Mouse (Mus musculus): Measurements from ENCODE around the gene Flrt2.

Flrt2 gene

GRCm38 (mm10) chr12:95737571-95737970, 45.5 kb downstream of the Flrt2 start:
- no peak for DNase-seq (ENCODE audit: low read depth, low spot score)

DNA sequence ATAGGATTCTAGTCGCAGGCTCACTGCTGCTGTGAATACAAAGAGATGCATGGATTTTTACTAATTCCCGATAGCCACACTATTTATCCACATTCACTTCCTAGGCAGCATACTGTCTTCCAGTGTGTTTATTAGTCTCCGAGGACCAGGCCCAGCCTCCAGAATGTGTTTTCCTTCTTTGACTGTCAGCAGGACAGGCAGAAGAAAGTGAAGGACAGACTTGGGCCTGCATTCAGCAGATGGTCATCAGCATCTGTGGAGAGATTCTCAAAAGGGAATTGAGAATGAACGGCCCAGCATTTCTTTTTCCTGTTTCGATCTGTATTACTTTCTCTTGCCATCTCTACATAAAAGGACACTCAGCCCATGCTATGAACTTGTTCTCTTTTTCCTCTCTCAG, 46.0 kb downstream of the Flrt2 start:
- DNase-seq (ENCODE audit: low read depth, low spot score), result peak; percentile 85

- DNase-seq (ENCODE audit: low read depth, low spot score), result peak; percentile 82
These were observed 46.6 kb downstream of the Flrt2 start for GRCm38 (mm10) chr12:95738491-95739135.

DNA sequence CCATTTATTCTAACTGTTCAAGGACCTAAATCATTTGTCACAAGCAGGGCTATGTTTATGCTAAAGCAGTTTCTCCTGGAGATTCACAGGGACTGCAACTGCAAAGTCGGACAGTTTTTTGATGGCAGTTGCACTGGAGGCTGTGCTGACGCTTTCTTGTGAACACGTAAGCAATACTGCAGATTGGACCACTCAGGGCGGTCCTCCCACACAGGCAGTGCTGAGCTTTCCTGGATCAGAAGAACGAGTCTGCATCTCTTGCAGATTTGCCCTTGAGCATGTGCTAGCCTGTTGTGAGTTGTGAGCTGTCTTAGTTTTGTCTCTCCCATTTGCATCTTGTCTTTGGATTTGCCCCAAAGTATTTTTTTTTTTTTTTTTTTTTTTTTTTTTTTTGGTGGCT, 47.7 kb downstream of the Flrt2 start:
- DNase-seq (ENCODE audit: low read depth, low spot score), result peak; percentile 9

- DNase-seq (ENCODE audit: low read depth, low spot score), result no peak
These were observed 49.3 kb downstream of the Flrt2 start for GRCm38 (mm10) chr12:95741296-95741695.

GRCm38 (mm10) chr12:95744307-95744706, 52.3 kb downstream of the Flrt2 start:
- peak; percentile 11 for DNase-seq (ENCODE audit: low read depth, low spot score)

- peak; percentile 77 for DNase-seq (ENCODE audit: low read depth, low spot score)
These were observed 55.0 kb downstream of the Flrt2 start for GRCm38 (mm10) chr12:95746856-95747579.

- DNase-seq (ENCODE audit: low read depth, low spot score), result peak; percentile 15
These were observed 56.7 kb downstream of the Flrt2 start for GRCm38 (mm10) chr12:95748760-95749159.

- no peak for DNase-seq (ENCODE audit: low read depth, low spot score)
These were observed 57.2 kb downstream of the Flrt2 start for GRCm38 (mm10) chr12:95749248-95749647.

DNA sequence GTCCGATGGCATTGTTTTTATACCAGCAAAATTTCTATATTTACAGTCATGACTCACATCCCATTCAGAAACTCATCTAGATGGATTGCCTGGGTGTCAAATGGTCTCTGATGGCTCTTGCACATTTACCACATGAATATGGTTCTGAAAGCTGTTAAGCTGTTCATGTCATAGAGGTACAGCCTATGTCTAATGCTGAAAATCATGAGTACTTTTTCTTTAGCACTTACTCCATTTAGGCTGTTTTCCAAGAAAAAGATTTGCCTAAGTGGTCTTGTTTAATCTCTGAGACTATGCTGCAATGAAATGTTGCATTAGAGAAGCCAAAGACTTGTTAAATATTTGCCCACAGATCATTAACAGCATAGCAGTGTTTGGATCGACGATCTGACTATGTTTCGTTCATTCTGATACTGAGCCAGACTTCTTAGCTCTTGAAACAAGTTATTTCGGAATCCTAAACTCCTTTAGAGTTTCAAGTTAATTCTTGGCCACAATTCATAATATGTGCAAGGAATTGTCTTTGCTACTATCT, 67.3 kb downstream of the Flrt2 start:
- no peak for DNase-seq (ENCODE audit: low read depth, low spot score)

DNA sequence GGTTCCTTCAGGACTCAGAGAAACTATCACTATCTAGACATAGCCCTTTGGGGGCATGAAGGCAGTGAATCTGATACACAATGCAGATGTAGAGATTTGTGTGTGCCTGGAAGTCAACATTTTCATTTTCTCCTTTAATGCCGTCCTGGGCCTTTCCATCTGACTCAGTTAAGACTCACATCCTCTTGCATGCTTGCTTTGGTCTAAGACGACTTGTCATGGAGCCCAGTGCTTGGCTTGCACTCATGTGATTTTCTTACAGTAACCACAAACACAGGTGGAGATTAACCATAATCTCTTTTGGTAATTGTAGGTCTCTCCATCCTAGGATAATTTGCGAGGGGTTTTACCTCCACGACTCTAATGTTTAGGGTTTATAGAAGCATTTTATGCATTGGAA, 73.2 kb downstream of the Flrt2 start:
- no peak for DNase-seq (ENCODE audit: low read depth, low spot score)

DNA sequence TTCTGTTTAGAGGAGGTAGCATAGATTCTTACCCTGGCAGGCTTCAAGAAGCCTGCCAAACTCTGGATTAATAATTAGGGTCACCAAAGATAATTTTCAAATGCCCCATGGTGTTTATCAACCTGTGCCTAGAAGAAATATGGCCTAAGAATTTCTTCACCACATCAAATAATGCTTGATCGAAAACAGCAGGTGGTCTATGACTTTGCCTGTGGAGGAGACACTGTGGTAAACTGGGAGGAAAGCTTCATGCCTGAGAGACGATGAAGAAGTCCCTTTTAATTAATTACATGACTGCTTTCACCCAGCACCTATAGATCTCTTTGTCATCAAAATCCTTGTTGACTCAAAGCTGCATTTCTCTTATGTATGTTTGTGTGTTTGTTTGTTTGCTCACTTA, 77.0 kb downstream of the Flrt2 start:
- DNase-seq (ENCODE audit: low read depth, low spot score), result no peak

- no peak for DNase-seq (ENCODE audit: low read depth, low spot score)
These were observed 78.2 kb downstream of the Flrt2 start for GRCm38 (mm10) chr12:95770251-95770650.

GRCm38 (mm10) chr12:95790146-95790545, 98.1 kb downstream of the Flrt2 start:
- DNase-seq (ENCODE audit: low read depth, low spot score), result no peak

DNA sequence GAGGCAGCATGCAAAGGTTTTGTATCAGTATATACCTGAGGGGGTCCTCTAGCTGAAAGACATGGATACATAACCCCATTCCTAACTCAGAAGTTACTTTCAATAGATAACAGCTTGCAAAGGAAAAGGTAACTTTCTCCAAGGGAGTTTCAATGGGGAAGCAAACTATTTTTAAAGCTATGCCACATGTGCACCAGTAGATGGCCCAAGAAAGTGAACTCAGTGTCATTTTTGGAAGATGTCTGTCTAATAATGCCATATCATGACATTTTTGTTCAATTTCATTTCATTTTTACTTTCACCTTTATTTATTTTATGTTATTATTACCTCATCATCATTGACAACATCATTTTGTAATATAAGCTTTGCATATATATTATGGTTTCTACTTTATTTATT, 124.6 kb downstream of the Flrt2 start:
- no peak for DNase-seq (ENCODE audit: low read depth, low spot score)

Measured in A20 (cell line).